Mouse (Mus musculus) ES-Bruce4 (cell line): ENCODE measurements around the gene Robo4. TPM values are rescaled to one million over a fixed set of nuclear protein-coding genes. Genes with fewer than 3 reads are reported as not detected.

ENCODE experiments used
- H3K27ac ChIP-seq: 2 replicates; pipeline ENCODE4 v1.5.1; 2012; ENCODE audit warnings: low read length, inconsistent platforms; ENCODE audit not compliant: insufficient read depth
- H3K27me3 ChIP-seq: 2 replicates; pipeline ENCODE4 v1.6.1; 2012; ENCODE audit warnings: mild to moderate bottlenecking, low read length, inconsistent platforms; ENCODE audit not compliant: control insufficient read depth, poor library complexity, insufficient read depth, severe bottlenecking
- H3K36me3 ChIP-seq: 2 replicates; pipeline ENCODE4 v1.6.1; 2012; ENCODE audit warnings: inconsistent platforms, mild to moderate bottlenecking, low read length, moderate library complexity; ENCODE audit not compliant: control insufficient read depth, poor library complexity, insufficient read depth, severe bottlenecking
- H3K4me1 ChIP-seq: one replicate; pipeline ENCODE4 v1.8.1; 2011; ENCODE audit warnings: low read length; ENCODE audit not compliant: control insufficient read depth, insufficient read depth
- H3K4me3 ChIP-seq: 2 replicates; pipeline ENCODE4 v1.5.1; 2011; ENCODE audit warnings: low read depth, mild to moderate bottlenecking, low read length
- H3K9ac ChIP-seq: 2 replicates; pipeline ENCODE4 v1.6.1; 2012; ENCODE audit warnings: low read depth, mild to moderate bottlenecking, inconsistent platforms; ENCODE audit not compliant: poor library complexity, severe bottlenecking
- H3K9me3 ChIP-seq: replicated peaks from 2 replicates; pipeline ENCODE4 v1.6.1; 2012; ENCODE audit warnings: mild to moderate bottlenecking, low read length, inconsistent platforms; ENCODE audit not compliant: control insufficient read depth, poor library complexity, insufficient read depth, severe bottlenecking
- CTCF ChIP-seq: IDR thresholded peaks from one replicate; pipeline ENCODE4 v1.8.1; 2011; ENCODE audit warnings: low read depth, low read length
- EP300 ChIP-seq: IDR thresholded peaks from 2 replicates; pipeline ENCODE4 v1.6.1; 2011; ENCODE audit warnings: low read depth, low read length; ENCODE audit not compliant: insufficient read depth
- POLR2A ChIP-seq: IDR thresholded peaks from one replicate; pipeline ENCODE4 v1.8.1; 2011; ENCODE audit warnings: low read length; ENCODE audit not compliant: insufficient read depth
- polyA plus RNA-seq: library from polyadenylated mRNA; stranded (reverse); fragments of >200 nt; gene quantifications from 2 replicates; pipeline ENCODE4 v1.2.4, GENCODE M21; 2011; ENCODE audit warnings: low read depth; ENCODE audit not compliant: missing spikeins, insufficient read depth, insufficient read length

Robo4 gene
- polyA plus RNA-seq, 1 experiment = 0.64 TPM

- Histone ChIP-seq H3K4me3 (no peak overlapping the region), H3K9ac (no peak overlapping the region), H3K27ac (no peak overlapping the region), H3K9me3 (no peaks in the 10 kb centered on the region), H3K36me3 (no peaks in the 10 kb centered on the region), H3K27me3 (0 out of 2 replicates have a peak, but pooled peaks cover 2% of the 10 kb centered on the region), H3K4me1 (no peaks in the 10 kb centered on the region)
- TF ChIP-seq POLR2A (no peak), EP300 (no peak), CTCF (no peak)
Observed at GRCm38 (mm10) chr9:37453328-37453727, 51.6 kb downstream of the Robo4 start.

GRCm38 (mm10) chr9:37454011-37454492 lies 52.4 kb downstream of the Robo4 start:
- H3K4me1 ChIP-seq = no peaks in the 10 kb centered on the region
- TF ChIP-seq CTCF (no peak), POLR2A (no peak), EP300 (no peak)
- no peak overlapping the region for H3K27ac ChIP-seq
- H3K9ac ChIP-seq = no peak overlapping the region
- H3K9me3 ChIP-seq = no peaks in the 10 kb centered on the region
- no peak overlapping the region for H3K4me3 ChIP-seq
- 0 out of 2 replicates have a peak, but pooled peaks cover 3% of the 10 kb centered on the region for H3K27me3 ChIP-seq
- H3K36me3 ChIP-seq = no peaks in the 10 kb centered on the region

- H3K4me3 ChIP-seq = no peak overlapping the region
Observed at GRCm38 (mm10) chr9:37454991-37455390, 53.3 kb downstream of the Robo4 start.

GRCm38 (mm10) chr9:37455868-37456267 lies 54.2 kb downstream of the Robo4 start:
- H3K4me3 ChIP-seq = no peak overlapping the region
- H3K27ac ChIP-seq = no peak overlapping the region
- H3K9me3 ChIP-seq = no peaks in the 10 kb centered on the region
- no peak overlapping the region for H3K9ac ChIP-seq
- H3K36me3 ChIP-seq = no peaks in the 10 kb centered on the region
- peaks cover 19% of the 10 kb centered on the region for H3K27me3 ChIP-seq
- no peaks in the 10 kb centered on the region for H3K4me1 ChIP-seq
- no peak for TF ChIP-seq EP300
- TF ChIP-seq CTCF = no peak
- TF ChIP-seq POLR2A = no peak

More at GRCm38 (mm10) chr9:37454991-37455390, 53.3 kb downstream of the Robo4 start:
- no peaks in the 10 kb centered on the region for H3K9me3 ChIP-seq
- no peak overlapping the region for H3K27ac ChIP-seq
- H3K27me3 ChIP-seq = peaks cover 11% of the 10 kb centered on the region; the same call in 1 of the 2 replicates
- no peaks in the 10 kb centered on the region for H3K4me1 ChIP-seq
- H3K36me3 ChIP-seq = no peaks in the 10 kb centered on the region
- TF ChIP-seq EP300 (no peak), CTCF (no peak), POLR2A (no peak)
- no peak overlapping the region for H3K9ac ChIP-seq

- Histone ChIP-seq H3K36me3 (no peaks in the 10 kb centered on the region), H3K9ac (peak overlapping the region; percentile 22; the same call in 1 of the 2 replicates), H3K27me3 (peaks cover 21% of the 10 kb centered on the region), H3K9me3 (no peaks in the 10 kb centered on the region), H3K4me1 (no peaks in the 10 kb centered on the region), H3K4me3 (peak overlapping the region; percentile 26), H3K27ac (no peak overlapping the region)
- TF ChIP-seq EP300 (no peak), CTCF (no peak), POLR2A (no peak)
Observed at GRCm38 (mm10) chr9:37456481-37456910, 54.8 kb downstream of the Robo4 start.

GRCm38 (mm10) chr9:37457151-37457550 lies 55.5 kb downstream of the Robo4 start:
- Histone ChIP-seq H3K36me3 (no peaks in the 10 kb centered on the region), H3K4me1 (no peaks in the 10 kb centered on the region), H3K27ac (no peak overlapping the region), H3K4me3 (no peak overlapping the region), H3K9me3 (no peaks in the 10 kb centered on the region), H3K27me3 (peaks cover 23% of the 10 kb centered on the region), H3K9ac (no peak overlapping the region)
- no peak for TF ChIP-seq EP300
- TF ChIP-seq CTCF = no peak
- no peak for TF ChIP-seq POLR2A
